Mouse (Mus musculus) splenic B cell, adult 2 months (primary cell): ENCODE data around the gene Atp6v0a1.

Experiments
- DNase-seq: peaks from one replicate; pipeline ENCODE4 v3.0.0-alpha.2; 2011; ENCODE audit warnings: low read depth, low spot score
- H3K27me3 ChIP-seq: 2 replicates; pipeline ENCODE4 v1.6.1; 2012; ENCODE audit warnings: mild to moderate bottlenecking, low read length, moderate library complexity, mixed read lengths; ENCODE audit not compliant: control insufficient read depth, poor library complexity, insufficient read depth, severe bottlenecking
- H3K36me3 ChIP-seq: 2 replicates; pipeline ENCODE4 v1.6.1; 2012; ENCODE audit warnings: mild to moderate bottlenecking, low read length, moderate library complexity, mixed read lengths; ENCODE audit not compliant: control insufficient read depth, poor library complexity, insufficient read depth, severe bottlenecking

Gene Atp6v0a1

GRCm38 (mm10) chr11:101053974-101054373 is 44.7 kb downstream of the Atp6v0a1 start:
- peak; percentile 44 for DNase-seq
- H3K27me3 ChIP-seq: no peaks in the 10 kb centered on the region
- peaks cover 3% of the 10 kb centered on the region; the same call in 1 of the 2 replicates for H3K36me3 ChIP-seq

GRCm38 (mm10) chr11:101055418-101055817 is 46.2 kb downstream of the Atp6v0a1 start:
- DNase-seq: no peak
- H3K27me3 ChIP-seq: no peaks in the 10 kb centered on the region
- H3K36me3 ChIP-seq: peaks cover 3% of the 10 kb centered on the region; the same call in 1 of the 2 replicates

DNA sequence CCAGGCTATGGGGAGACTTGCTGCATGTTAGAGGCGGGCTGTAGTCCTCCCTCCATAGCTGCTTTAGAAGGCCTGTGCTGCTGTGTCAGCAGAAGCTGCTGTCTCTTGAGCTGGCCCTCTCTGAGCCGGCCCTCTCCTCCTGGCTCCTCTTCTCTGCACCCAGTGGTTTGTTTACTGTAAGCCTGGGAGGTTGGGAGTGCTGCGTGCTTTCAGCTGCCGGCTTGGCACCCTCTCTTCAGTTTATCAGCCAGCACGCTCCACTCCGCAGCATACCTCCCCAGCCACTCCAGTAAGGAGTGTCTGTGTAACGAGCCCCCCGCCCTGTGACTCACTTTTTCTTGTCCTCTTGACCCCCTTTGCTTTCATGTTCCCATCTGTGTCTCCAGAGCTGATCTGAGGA is 47.6 kb downstream of the Atp6v0a1 start:
- Histone ChIP-seq H3K36me3 (0 out of 2 replicates have a peak, but pooled peaks cover 2% of the 10 kb centered on the region), H3K27me3 (no peaks in the 10 kb centered on the region; the same call in 1 of the 2 replicates)
- no peak for DNase-seq

- no peaks in the 10 kb centered on the region; the same call in 1 of the 2 replicates for H3K27me3 ChIP-seq
- H3K36me3 ChIP-seq: 0 out of 2 replicates have a peak, but pooled peaks cover 2% of the 10 kb centered on the region
- DNase-seq: peak; percentile 89
Observed at GRCm38 (mm10) chr11:101057860-101058259, 48.6 kb downstream of the Atp6v0a1 start.

DNA sequence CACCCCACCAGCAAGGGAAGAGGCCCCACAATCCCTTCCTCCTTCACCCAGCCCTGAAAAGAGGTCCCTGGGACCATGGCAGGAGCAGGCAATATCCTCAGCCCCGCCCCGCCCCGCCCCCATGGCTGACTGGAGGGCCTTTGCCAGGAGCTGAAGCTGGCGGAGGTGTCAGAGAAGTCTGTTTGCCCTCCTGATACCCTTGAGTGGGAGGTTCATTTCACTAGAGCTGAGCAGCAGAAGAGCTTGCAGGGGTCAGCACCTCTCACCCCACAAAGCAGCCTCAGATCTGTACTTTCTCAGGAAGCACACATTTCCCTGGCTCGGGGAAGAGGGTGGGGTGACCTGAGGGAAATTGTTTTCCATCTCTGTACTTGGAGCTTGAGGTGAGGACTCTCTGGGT is 49.5 kb downstream of the Atp6v0a1 start:
- Histone ChIP-seq H3K27me3 (no peaks in the 10 kb centered on the region; the same call in 1 of the 2 replicates), H3K36me3 (0 out of 2 replicates have a peak, but pooled peaks cover 2% of the 10 kb centered on the region)
- no peak for DNase-seq

- DNase-seq: no peak
- Histone ChIP-seq H3K27me3 (no peaks in the 10 kb centered on the region; the same call in 1 of the 2 replicates), H3K36me3 (0 out of 2 replicates have a peak, but pooled peaks cover 2% of the 10 kb centered on the region)
Observed at GRCm38 (mm10) chr11:101059473-101059872, 50.2 kb downstream of the Atp6v0a1 start.

- Histone ChIP-seq H3K36me3 (0 out of 2 replicates have a peak, but pooled peaks cover 2% of the 10 kb centered on the region), H3K27me3 (no peaks in the 10 kb centered on the region; the same call in 1 of the 2 replicates)
- no peak for DNase-seq
Observed at GRCm38 (mm10) chr11:101060126-101060525, 50.9 kb downstream of the Atp6v0a1 start.

DNA sequence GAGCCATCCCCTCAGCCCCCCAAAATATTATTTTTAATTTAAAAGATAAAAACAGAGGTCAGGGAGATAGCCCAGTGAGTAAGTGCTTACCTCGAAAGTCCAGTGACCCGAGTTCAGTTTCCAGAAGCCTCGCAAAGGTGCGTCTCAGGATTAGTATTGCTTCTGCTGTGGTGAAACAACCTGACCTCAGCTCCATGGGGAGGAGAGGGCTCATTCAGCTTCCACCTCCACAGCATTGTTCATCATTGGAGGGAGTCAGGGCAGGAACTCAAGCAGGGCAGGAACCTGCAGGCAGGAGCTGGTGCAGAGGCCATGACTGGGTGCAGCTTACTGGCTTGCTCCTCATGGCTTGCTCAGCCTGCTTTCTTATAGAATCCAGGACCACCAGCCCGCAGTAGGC is 51.8 kb downstream of the Atp6v0a1 start:
- Histone ChIP-seq H3K36me3 (no peaks in the 10 kb centered on the region), H3K27me3 (no peaks in the 10 kb centered on the region; the same call in 1 of the 2 replicates)
- DNase-seq: no peak

GRCm38 (mm10) chr11:101062165-101062884 is 53.1 kb downstream of the Atp6v0a1 start:
- DNase-seq: no peak
- no peaks in the 10 kb centered on the region for H3K36me3 ChIP-seq

DNA sequence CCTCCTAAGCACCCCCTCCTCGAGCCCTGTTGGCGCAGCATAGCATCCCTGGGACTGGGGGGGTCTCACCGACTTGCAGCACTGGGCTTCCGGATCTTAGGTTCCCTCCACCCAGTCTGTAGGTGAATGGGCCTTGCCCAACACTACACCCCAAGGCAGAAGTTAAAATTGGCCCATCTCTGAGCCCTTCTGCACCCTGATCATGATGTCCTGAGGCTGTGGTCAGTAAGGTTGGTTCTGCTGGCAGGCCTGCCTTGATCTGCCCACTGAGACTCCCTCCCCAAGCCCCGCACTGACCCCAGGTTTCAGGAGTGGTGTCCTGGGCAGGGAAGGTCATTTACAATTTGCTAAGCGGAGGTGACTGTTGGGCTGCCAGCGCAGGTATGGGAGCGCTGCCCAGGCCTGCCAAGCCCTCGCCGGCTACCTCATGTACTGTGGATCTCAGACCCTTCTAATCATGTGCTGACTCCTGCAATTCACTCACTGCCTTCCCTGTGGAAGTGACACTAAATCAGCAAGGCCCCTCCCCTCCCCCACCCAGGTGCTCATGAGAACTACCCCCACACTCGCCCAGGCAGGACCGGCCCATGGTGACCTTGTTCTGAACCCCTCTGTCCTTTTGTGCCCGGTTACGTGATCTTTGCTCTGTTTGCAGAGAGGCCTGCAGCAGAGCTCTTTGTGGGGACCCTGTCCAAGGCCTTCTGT is 53.9 kb downstream of the Atp6v0a1 start:
- no peaks in the 10 kb centered on the region for H3K36me3 ChIP-seq
- H3K27me3 ChIP-seq: no peaks in the 10 kb centered on the region; the same call in 1 of the 2 replicates
- no peak for DNase-seq

More at GRCm38 (mm10) chr11:101062165-101062884, 53.1 kb downstream of the Atp6v0a1 start:
- no peaks in the 10 kb centered on the region; the same call in 1 of the 2 replicates for H3K27me3 ChIP-seq

DNA sequence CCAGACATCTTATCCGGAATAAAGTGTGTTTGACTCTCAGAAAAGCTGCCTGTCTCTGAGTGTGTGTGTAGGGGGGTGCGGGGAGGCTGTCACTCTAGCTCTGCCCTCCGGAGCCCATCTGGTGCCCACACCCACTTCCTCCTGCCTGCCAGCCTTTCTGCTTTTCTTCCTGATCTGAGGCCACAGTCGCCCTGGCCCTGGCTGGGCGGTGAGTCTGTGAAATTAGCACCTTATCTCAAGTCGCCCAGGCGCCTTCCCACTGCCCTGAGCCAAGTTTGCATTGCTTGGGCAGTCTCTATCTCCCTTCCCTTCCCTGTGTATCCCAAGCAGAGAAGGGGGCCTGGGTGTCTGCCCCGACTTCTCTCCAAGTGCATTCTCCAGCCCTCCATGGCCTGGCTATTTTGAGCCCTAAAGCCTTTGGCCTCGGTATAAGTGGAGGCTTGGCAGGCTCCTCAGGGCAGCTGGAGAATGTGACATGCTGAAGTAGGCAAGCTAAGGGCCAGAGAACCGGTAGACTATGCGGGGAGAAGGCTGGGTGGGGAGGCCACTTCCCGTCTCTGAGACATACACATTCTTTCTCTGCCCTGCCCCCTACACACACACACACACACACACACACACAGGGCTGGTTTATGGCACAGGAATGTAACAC is 54.5 kb downstream of the Atp6v0a1 start:
- DNase-seq: peak; percentile 62
- H3K36me3 ChIP-seq: no peaks in the 10 kb centered on the region

DNA sequence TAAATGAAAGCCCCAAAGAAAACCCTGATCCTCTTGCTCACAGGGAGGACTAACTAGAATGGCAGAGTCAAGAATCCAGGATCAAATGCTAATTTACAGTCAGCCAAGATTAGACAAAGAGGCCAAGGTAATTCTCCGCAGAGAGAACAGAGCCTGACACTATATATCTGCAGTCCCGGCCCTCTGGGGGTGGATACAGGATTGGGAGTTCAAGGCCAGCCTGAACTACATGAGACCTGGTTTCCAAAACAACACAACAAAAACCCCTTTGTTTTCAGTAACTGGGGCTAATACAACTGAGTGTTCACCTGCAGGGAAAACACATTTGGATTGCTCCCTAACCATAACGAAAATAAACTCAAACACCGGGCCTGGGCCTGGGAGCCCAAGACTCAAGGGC is 55.2 kb downstream of the Atp6v0a1 start:
- Histone ChIP-seq H3K36me3 (no peaks in the 10 kb centered on the region), H3K27me3 (no peaks in the 10 kb centered on the region; the same call in 1 of the 2 replicates)
- DNase-seq: no peak

More for the DNA sequence above, 54.5 kb downstream of the Atp6v0a1 start:
- no peaks in the 10 kb centered on the region; the same call in 1 of the 2 replicates for H3K27me3 ChIP-seq

- Histone ChIP-seq H3K36me3 (no peaks in the 10 kb centered on the region), H3K27me3 (no peaks in the 10 kb centered on the region; the same call in 1 of the 2 replicates)
- DNase-seq: no peak
Observed at GRCm38 (mm10) chr11:101065002-101065401, 55.8 kb downstream of the Atp6v0a1 start.

DNA sequence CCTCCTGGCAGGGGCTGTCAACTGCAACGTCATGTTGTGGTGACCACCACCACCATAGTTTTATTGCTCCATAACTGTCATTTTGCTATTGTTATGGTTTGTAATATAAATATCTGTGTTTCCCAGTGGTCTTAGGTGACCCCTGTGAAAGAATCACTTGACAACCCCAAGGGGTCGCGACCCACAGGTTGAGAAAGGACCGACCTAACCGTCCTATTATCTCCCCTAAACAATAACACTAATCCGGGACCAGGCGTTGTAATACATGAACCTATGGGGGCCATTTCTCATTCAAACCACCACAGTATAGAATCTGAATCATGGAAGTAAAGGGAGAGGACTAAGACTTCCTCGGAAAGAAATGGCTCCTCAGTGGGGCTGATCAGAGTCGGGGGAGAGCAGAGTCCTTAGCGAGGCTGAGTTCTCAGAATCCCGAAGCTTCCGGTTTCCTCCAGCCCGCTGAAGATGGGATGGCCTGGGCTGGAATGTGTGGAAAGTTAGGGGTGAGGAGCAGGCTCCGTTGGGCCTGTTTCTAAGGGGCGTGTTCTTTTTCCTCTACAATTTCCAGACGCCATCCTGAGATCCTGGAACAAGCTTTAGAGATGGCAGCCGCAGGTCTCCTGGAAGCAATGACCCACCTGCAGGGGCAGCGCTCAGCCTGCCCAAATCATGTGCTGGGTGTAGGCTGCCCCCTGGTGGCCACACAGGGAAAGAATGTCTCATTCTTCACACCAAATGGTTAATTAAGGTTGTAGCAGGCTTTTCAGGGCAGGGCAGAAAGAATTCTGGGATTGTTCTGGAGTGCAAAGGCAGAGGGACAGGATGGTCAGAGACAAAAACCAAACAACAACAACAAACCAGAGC is 57.5 kb downstream of the Atp6v0a1 start:
- Histone ChIP-seq H3K27me3 (no peaks in the 10 kb centered on the region), H3K36me3 (no peaks in the 10 kb centered on the region)
- DNase-seq: peak; percentile 86
